Mouse (Mus musculus) adrenal gland, postnatal 10 days (tissue): Measurements from ENCODE around the gene Ecel1. TPM values are rescaled to one million over a fixed set of nuclear protein-coding genes. Genes with fewer than 3 reads are reported as not detected.

ENCODE experiments used
- DNase-seq: peaks from one replicate; pipeline ENCODE4 v3.0.0; 2021; ENCODE audit warnings: mixed read lengths
- total RNA-seq, 2 experiments: library from RNA; stranded (reverse); gene quantifications; 2 replicates each; pipeline ENCODE4 v1.2.3; 2021

The Ecel1 gene
- total RNA-seq, 2 experiments from 2014 or later = 2.4 to 10.1 TPM

- DNase-seq = peak; percentile 88
Measured at GRCm38 (mm10) chr1:87098358-87098975, 57.9 kb downstream of the Ecel1 start.

Other genes starting within 250 kb of the Ecel1 start
- not detected for gene Alppl2, start 66.6 kb downstream of the Ecel1 start, total RNA-seq
- gene Alpi, start 54.9 kb downstream of the Ecel1 start, total RNA-seq = not detected
- gene Akp3, start 31.5 kb downstream of the Ecel1 start, total RNA-seq = not detected
- gene Prss56, start 26.8 kb upstream of the Ecel1 start, total RNA-seq = not detected
- under 1 TPM; 0.27 to 0.97 TPM for gene Chrnd, start 34.1 kb upstream of the Ecel1 start, total RNA-seq
- gene Chrng, start 48.1 kb upstream of the Ecel1 start, total RNA-seq = under 1 TPM in 1 of 2 experiments, not detected in 1; 0.30 TPM
- gene Eif4e2, start 57.4 kb upstream of the Ecel1 start, total RNA-seq = 10 to 100 TPM; 90.6 to 91.7 TPM
- gene Efhd1, start 107.8 kb upstream of the Ecel1 start, total RNA-seq = 100 to 1,000 TPM; 121 to 185 TPM
- gene Gigyf2, start 170.5 kb upstream of the Ecel1 start, total RNA-seq = 10 to 100 TPM; 57.5 to 70.6 TPM
- gene Kcnj13, start 238.2 kb upstream of the Ecel1 start, total RNA-seq = not detected